In the genomic region with DNA sequence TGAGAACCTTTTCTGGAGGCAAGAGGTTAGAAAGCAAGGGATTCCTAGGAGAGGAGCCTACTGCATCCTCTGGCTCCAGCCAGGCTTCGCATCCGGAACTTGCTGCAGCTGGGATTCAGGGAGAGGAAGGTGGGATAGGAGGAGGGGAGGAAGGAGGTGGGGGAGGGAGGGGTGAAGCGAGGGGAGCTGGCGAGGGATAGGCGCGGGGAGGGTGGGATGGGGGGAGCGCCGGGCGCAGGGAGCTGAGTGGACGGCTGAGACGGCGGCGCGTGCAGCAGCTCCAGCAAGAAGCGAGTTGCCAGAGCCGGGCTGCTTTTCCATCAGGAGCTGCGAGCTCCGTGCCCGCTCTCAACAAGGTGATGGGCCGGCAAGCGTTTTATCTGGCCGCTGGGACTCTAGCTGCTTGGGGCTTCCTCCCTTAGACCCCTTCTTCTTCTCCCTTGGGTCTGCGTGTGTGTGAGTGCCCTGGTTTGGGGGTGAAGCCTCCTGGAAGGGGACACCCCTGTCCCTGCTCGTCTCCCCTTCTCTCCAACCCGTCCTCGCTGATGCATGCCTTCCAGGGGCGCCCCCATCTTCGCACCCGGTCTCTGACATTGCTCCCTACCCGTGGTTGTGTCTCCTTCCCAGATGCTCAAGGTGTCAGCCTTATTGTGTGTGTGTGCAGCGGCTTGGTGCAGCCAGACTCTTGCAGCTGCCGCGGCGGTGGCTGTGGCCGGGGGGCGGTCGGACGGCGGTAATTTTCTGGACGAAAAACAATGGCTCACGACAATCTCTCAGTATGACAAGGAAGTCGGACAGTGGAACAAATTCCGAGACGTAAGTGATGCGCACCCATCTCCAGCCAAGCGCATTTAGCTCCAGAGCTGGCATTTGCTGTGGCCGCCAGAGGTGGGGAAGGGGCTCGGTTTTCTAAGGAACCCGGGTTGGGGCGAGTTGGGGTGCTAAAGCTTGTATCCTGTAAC, we compare ENCODE assay signal across 9 mouse cellular contexts. TPM values are rescaled to one million over a fixed set of nuclear protein-coding genes. Genes with fewer than 3 reads are reported as not detected.
DNase-seq lines count a peak whose midpoint lies in the region; ATAC-seq lines count a peak whose summit lies in the region.
"Had no signal": no experiment of that assay in that cellular context is flagged by ENCODE, and none has a peak within 500 bp of the region (broad histone marks: within the 10 kb centered on the region; RNA-seq: fewer than 3 reads in every experiment).

No protein-coding gene starts in this region.

- H3K27ac ChIP-seq in heart, embryonic 14.5 days (replicated peaks in 1 of 2; ENCODE audit: control insufficient read depth in 1 of 2, insufficient read depth in 1 of 2, low read depth in 2 of 2, low read length in 2 of 2): no peak overlapping the region
- peak overlapping the region; percentile 81 for H3K27ac ChIP-seq in midbrain, embryonic 13.5 days

- H3K9ac ChIP-seq in heart, embryonic 14.5 days (ENCODE audit: low read length): peak overlapping the region; percentile 66
- H3K9ac ChIP-seq in midbrain, embryonic 13.5 days (replicated peaks): peak overlapping the region; percentile 87

- peak overlapping the region; percentile 91 for H3K4me2 ChIP-seq in heart, embryonic 14.5 days (ENCODE audit: low read length)
- H3K4me2 ChIP-seq in midbrain, embryonic 13.5 days (replicated peaks): peak overlapping the region; percentile 70

- ATAC-seq in heart, embryonic 14.5 days (ENCODE audit: insufficient number of reproducible peaks, insufficient read depth, low FRiP score, low read depth): no peak
- peak; percentile 79 for ATAC-seq in frontal cortex, adult (ENCODE audit: low TSS enrichment)
- ATAC-seq in midbrain, embryonic 13.5 days: peak; percentile 96
- ATAC-seq: Patski had no signal

- WGBS in heart, embryonic 14.5 days: under 1% methylated on average over 50 of the region's 50 CpGs
- under 1% methylated on average over 46 of the region's 50 CpGs for WGBS in midbrain, embryonic 13.5 days

- peaks cover 13% of the 10 kb centered on the region for H3K27me3 ChIP-seq in heart, embryonic 14.5 days (ENCODE audit: control insufficient read depth, insufficient read depth, low read length)
- no peaks in the 10 kb centered on the region for H3K27me3 ChIP-seq in midbrain, embryonic 13.5 days

- H3K4me3 ChIP-seq in heart, embryonic 14.5 days (ENCODE audit: control insufficient read depth in 1 of 2, insufficient read depth in 1 of 2, low read depth in 1 of 2, low read length in 2 of 2): peak overlapping the region; percentile 47 to 49
- H3K4me3 ChIP-seq in midbrain, embryonic 13.5 days (replicated peaks): peak overlapping the region; percentile 74

- H3K36me3 ChIP-seq in heart, embryonic 14.5 days (ENCODE audit: control insufficient read depth, insufficient read depth, low read length): no peaks in the 10 kb centered on the region
- no peaks in the 10 kb centered on the region for H3K36me3 ChIP-seq in midbrain, embryonic 13.5 days

- no peak for DNase-seq in heart, postnatal 25 days (ENCODE audit: low spot score)
- peak; percentile 39 to 59 for DNase-seq in cerebellum, postnatal 14 days
- DNase-seq in layer of hippocampus, postnatal 36 days: peak; percentile 34 to 35
- peak; percentile 9 for DNase-seq in testis, postnatal 14 days (ENCODE audit: low spot score)
- DNase-seq in adrenal gland, adult 2 months: no peak

- intact Hi-C loops in heart, postnatal 25 days (cut with DNase I): no loop called here

- peaks cover 0 to 8% of the 10 kb centered on the region in 2 experiments; a peak in 2 of 4 replicates for H3K4me1 ChIP-seq in heart, embryonic 14.5 days (ENCODE audit: control insufficient read depth in 2 of 2, insufficient read depth in 2 of 2, low read length in 2 of 2)
- peaks cover 10% of the 10 kb centered on the region; the same call in 1 of the 2 replicates for H3K4me1 ChIP-seq in midbrain, embryonic 13.5 days (replicated peaks)

- no peaks in the 10 kb centered on the region for H3K9me3 ChIP-seq in heart, embryonic 14.5 days (ENCODE audit: control insufficient read depth, low read length)
- no peaks in the 10 kb centered on the region for H3K9me3 ChIP-seq in midbrain, embryonic 13.5 days

RNA-seq across cellular contexts. Expression of a gene that starts 0.6 kb away (rescaled TPM):
- 1.3 and 2.1 TPM in 2 replicates for polyA plus RNA-seq in heart, embryonic 14.5 days (2014; fragmentation: Nextera tagmentation; extraction: Ambion mirVana)
- under 1 TPM in 1 of 2 experiments, not detected in 1; 0.17 TPM for total RNA-seq in heart, postnatal 25 days (2021)
- 10 to 100 TPM; 54.9 to 56.4 TPM for total RNA-seq in layer of hippocampus, postnatal 36 days (2021)
- 35.0 and 39.7 TPM in 2 replicates for polyA plus RNA-seq in midbrain, embryonic 13.5 days (2015; fragmentation: Nextera tagmentation; extraction: Ambion mirVana)
- total RNA-seq in adrenal gland, adult 2 months (2021): 1 to 10 TPM; 3.0 to 3.8 TPM
- polyA plus RNA-seq in adrenal gland, adult 2 months (2012; rRNA removed): 0.47 and 0.54 TPM in 2 replicates
- polyA plus RNA-seq: Patski had no signal

Comparison
In these comparisons a context has a peak if more than half of its experiments do, and no peak if none do; other contexts are left out.
1. DNase-seq: peak in cerebellum, postnatal 14 days (2 of 2), layer of hippocampus, postnatal 36 days (2 of 2) and testis, postnatal 14 days (single experiment); none in heart, postnatal 25 days (single experiment) and adrenal gland, adult 2 months (single experiment).
2. RNA of a gene that starts 0.6 kb away (total RNA-seq): 54.9 to 56.4 TPM in layer of hippocampus, postnatal 36 days; 3.0 to 3.8 TPM in adrenal gland, adult 2 months and 0.17 TPM in heart, postnatal 25 days; every median in the first group is over 10 times any median in the second.